Mouse (Mus musculus): ENCODE results near the gene Mrgpra6. TPM values are rescaled to one million over a fixed set of nuclear protein-coding genes. Genes with fewer than 3 reads are reported as not detected.

The Mrgpra6 gene
- not detected in 2 replicates for polyA plus RNA-seq (2015; fragmentation: Nextera tagmentation; extraction: Ambion mirVana)

DNA sequence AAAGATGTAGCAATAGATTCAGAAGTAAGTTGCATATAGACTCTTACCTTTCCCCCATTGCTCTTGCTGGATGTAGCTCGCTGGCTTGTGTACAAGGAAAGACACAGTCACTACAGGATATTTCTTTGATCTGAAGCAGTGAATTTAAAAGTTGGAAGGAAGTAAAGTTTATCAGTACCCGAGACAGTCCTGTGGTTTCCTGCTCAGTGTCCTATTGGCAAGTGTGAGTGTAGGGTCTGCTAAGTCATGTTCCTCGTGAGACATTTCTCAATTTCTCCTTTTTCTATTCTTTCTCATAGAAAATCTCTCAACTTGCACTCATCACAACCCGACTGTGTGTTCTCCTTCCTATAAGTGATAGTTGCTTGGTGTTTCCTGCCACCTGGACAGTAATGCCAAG, at the start of gene Mrgpra6:
Gene Mrgpra6 (minus strand): TSS at position 91 of the 400 bp plus-strand sequence.
- Histone ChIP-seq H3K9me3 (replicated peaks; ENCODE audit: control insufficient read depth, low read length, poor library complexity, severe bottlenecking) (0 out of 2 replicates have a peak, but pooled peaks cover 2% of the 10 kb centered on the region), H3K4me1 (ENCODE audit: control insufficient read depth, insufficient read depth, low read length) (no peaks in the 10 kb centered on the region), H3K27me3 (ENCODE audit: control insufficient read depth, insufficient read depth, low read depth, low read length) (no peaks in the 10 kb centered on the region), H3K9ac (ENCODE audit: low read depth, low read length) (no peak within 1 kb of the TSS), H3K4me3 (ENCODE audit: low read depth, low read length) (no peak within 1 kb of the TSS), H3K4me2 (ENCODE audit: low read length) (no peak within 1 kb of the TSS), H3K36me3 (ENCODE audit: control insufficient read depth, insufficient read depth, low read length) (no peaks in the 10 kb centered on the region), H3K27ac (ENCODE audit: low read length) (no peak within 1 kb of the TSS)
- 78% methylated on average over 4 of the region's 4 CpGs for WGBS
- ATAC-seq = no peak

DNA sequence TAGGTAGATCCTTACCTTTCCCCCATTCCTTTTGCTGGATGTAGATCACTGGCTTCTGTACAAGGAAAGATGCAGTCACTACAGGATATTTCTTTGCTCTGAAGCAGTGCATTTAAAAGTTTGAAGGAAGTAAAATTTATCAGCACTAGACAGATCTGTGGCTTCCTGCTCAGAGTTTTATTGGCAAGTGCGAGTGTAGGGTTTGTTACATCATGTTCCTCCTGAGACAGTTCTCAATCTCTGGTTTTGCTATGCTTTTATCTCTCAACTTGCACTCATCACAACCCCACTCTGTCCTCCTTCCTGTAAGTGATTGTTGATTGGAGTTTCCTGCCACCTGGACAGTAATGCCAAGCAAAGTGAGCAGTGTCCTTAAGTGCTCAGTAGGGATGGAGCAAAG, 48.0 kb upstream of the Mrgpra6 start, which contains the start of gene Mrgpra9:
Gene Mrgpra9 (minus strand): TSS at position 79 of the 400 bp plus-strand sequence.
- Histone ChIP-seq H3K36me3 (ENCODE audit: control insufficient read depth, insufficient read depth, low read length) (no peaks in the 10 kb centered on the region), H3K27ac (ENCODE audit: low read length) (no peak within 1 kb of the TSS), H3K27me3 (ENCODE audit: control insufficient read depth, insufficient read depth, low read depth, low read length) (no peaks in the 10 kb centered on the region), H3K4me3 (ENCODE audit: low read depth, low read length) (no peak within 1 kb of the TSS), H3K4me2 (ENCODE audit: low read length) (no peak within 1 kb of the TSS), H3K9ac (ENCODE audit: low read depth, low read length) (no peak within 1 kb of the TSS), H3K4me1 (ENCODE audit: control insufficient read depth, insufficient read depth, low read length) (no peaks in the 10 kb centered on the region), H3K9me3 (replicated peaks; ENCODE audit: control insufficient read depth, low read length, poor library complexity, severe bottlenecking) (0 out of 2 replicates have a peak, but pooled peaks cover 2% of the 10 kb centered on the region)
- ATAC-seq = no peak
- 52% methylated on average over 1 of the region's 1 CpGs for WGBS

DNA sequence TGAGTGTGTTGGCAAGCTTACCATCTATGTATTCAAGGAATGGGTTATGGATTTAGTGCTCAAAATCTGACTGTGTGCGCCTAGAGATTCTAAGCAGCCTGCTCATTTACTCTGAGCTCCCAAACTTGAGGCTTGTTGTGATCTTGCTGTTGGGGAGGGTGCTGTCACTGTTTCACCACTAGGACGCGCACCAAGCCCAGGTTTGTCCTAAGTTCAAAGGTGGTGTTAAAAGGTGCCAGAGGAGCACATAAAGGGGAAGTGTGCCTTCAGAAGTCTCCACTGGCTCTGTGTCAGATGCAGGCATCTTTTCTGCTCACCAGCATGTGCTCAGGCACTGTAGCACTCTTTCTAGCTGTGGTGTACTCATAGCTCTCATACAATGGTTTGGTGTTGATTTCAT, 39.9 kb upstream of the Mrgpra6 start:
- no peak for ATAC-seq
- Histone ChIP-seq H3K4me3 (ENCODE audit: low read depth, low read length) (no peak overlapping the region), H3K27ac (ENCODE audit: low read length) (no peak overlapping the region), H3K27me3 (ENCODE audit: control insufficient read depth, insufficient read depth, low read depth, low read length) (no peaks in the 10 kb centered on the region), H3K9me3 (replicated peaks; ENCODE audit: control insufficient read depth, low read length, poor library complexity, severe bottlenecking) (no peaks in the 10 kb centered on the region), H3K4me1 (ENCODE audit: control insufficient read depth, insufficient read depth, low read length) (no peaks in the 10 kb centered on the region), H3K4me2 (ENCODE audit: low read length) (no peak overlapping the region), H3K9ac (ENCODE audit: low read depth, low read length) (no peak overlapping the region), H3K36me3 (ENCODE audit: control insufficient read depth, insufficient read depth, low read length) (no peaks in the 10 kb centered on the region)
- 74% methylated on average over 3 of the region's 3 CpGs for WGBS

DNA sequence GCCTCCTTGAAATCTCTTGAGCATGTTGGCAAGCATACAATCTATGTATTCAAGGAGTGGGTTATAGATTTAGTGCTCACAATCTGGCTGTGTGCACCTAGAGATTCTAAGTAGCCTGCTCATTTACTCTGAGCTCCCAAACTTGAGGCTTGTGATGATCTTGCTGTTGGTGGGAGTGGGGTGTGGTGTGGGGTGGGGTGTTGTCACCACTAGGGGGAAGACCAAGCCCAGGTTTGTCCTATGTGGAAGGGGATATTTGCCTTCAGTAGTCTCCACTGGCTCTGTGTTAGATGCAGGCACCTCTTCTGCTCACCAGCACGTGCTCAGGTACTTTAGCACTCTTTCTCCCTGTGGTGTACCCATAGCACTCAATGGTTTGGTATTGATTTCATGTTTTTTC, 9.4 kb downstream of the Mrgpra6 start:
- Histone ChIP-seq H3K9me3 (replicated peaks; ENCODE audit: control insufficient read depth, low read length, poor library complexity, severe bottlenecking) (no peaks in the 10 kb centered on the region), H3K27me3 (ENCODE audit: control insufficient read depth, insufficient read depth, low read depth, low read length) (no peaks in the 10 kb centered on the region), H3K27ac (ENCODE audit: low read length) (no peak overlapping the region), H3K4me2 (ENCODE audit: low read length) (no peak overlapping the region), H3K4me3 (ENCODE audit: low read depth, low read length) (no peak overlapping the region), H3K4me1 (ENCODE audit: control insufficient read depth, insufficient read depth, low read length) (no peaks in the 10 kb centered on the region), H3K36me3 (ENCODE audit: control insufficient read depth, insufficient read depth, low read length) (no peaks in the 10 kb centered on the region), H3K9ac (ENCODE audit: low read depth, low read length) (no peak overlapping the region)
- WGBS = 56% methylated on average over 1 of the region's 1 CpGs
- no peak for ATAC-seq

DNA sequence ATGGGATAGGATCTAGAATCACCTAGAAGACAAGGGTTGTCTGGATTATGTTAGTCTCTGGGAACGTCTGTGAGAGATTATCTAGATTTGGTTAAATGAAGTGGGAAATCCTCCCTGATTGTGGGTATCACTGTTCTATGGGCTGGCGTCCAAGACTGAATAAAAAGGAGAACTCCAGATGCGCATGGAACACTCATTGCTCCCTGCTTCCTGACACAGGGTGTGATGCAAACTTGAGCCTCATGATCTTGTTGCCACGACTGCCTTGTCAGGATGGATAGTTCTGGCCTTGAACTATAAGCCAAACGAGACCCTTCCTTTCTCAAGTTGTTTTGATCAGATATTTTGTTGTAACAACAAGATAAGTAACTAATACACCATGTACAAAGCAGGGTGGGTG, 33.9 kb downstream of the Mrgpra6 start:
- Histone ChIP-seq H3K36me3 (ENCODE audit: control insufficient read depth, insufficient read depth, low read length) (no peaks in the 10 kb centered on the region), H3K27ac (ENCODE audit: low read length) (no peak overlapping the region), H3K4me3 (ENCODE audit: low read depth, low read length) (no peak overlapping the region), H3K27me3 (ENCODE audit: control insufficient read depth, insufficient read depth, low read depth, low read length) (no peaks in the 10 kb centered on the region), H3K4me1 (ENCODE audit: control insufficient read depth, insufficient read depth, low read length) (no peaks in the 10 kb centered on the region), H3K9ac (ENCODE audit: low read depth, low read length) (no peak overlapping the region), H3K4me2 (ENCODE audit: low read length) (no peak overlapping the region), H3K9me3 (replicated peaks; ENCODE audit: control insufficient read depth, low read length, poor library complexity, severe bottlenecking) (no peaks in the 10 kb centered on the region)
- no peak for ATAC-seq
- 71% methylated on average over 5 of the region's 5 CpGs for WGBS

- Histone ChIP-seq H3K27me3 (ENCODE audit: control insufficient read depth, insufficient read depth, low read depth, low read length) (no peaks in the 10 kb centered on the region), H3K36me3 (ENCODE audit: control insufficient read depth, insufficient read depth, low read length) (no peaks in the 10 kb centered on the region), H3K4me2 (ENCODE audit: low read length) (no peak overlapping the region), H3K4me3 (ENCODE audit: low read depth, low read length) (no peak overlapping the region), H3K27ac (ENCODE audit: low read length) (no peak overlapping the region), H3K9me3 (replicated peaks; ENCODE audit: control insufficient read depth, low read length, poor library complexity, severe bottlenecking) (no peaks in the 10 kb centered on the region), H3K4me1 (ENCODE audit: control insufficient read depth, insufficient read depth, low read length) (no peaks in the 10 kb centered on the region), H3K9ac (ENCODE audit: low read depth, low read length) (no peak overlapping the region)
- WGBS = 73% methylated on average over 4 of the region's 4 CpGs
- ATAC-seq = no peak
Observed at GRCm38 (mm10) chr7:47165028-47165427, 39.7 kb downstream of the Mrgpra6 start.

DNA sequence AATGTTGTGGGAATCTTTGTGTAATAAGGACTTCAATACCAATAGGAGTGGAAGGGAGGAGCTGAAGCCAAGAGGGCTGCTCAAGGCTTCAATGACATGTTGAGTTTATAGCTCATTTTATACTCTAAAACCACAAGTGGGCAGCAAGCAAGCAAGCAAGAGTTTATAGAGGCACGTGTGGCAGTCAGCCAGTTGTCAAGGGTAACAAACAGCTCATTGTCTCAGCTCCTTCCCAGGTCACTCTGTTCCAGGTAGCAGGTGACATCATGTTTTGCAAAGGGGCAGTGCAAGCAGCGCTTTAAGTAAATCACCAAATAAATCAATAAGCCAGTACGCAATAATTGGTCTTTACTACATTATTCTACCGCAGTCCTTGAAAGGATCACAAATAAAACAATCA, 41.5 kb downstream of the Mrgpra6 start:
- no peak for ATAC-seq

DNA sequence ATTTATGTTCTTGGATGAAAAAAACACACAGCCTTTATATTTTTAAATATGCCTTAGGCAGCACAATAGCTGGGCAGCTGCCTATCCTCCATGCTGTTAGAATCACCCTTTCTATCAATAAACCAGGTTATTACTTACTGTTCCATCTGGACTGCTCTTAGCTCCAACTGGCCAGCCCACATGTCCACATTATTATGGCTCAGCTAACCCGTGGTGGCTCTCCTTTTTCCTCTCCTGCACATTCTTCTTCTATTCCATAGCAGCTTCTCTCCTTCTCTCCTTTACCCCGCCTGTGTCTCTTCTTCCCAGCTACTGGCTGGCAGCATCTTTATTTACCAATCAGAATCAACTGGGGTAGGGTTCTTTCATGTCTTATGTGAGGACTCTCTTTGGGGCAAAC, 46.3 kb downstream of the Mrgpra6 start:
- no peaks in the 10 kb centered on the region for H3K9me3 ChIP-seq (replicated peaks; ENCODE audit: control insufficient read depth, low read length, poor library complexity, severe bottlenecking)
- H3K9ac ChIP-seq (ENCODE audit: low read depth, low read length) = no peak overlapping the region
- H3K36me3 ChIP-seq (ENCODE audit: control insufficient read depth, insufficient read depth, low read length) = no peaks in the 10 kb centered on the region
- H3K27ac ChIP-seq (ENCODE audit: low read length) = no peak overlapping the region
- no peaks in the 10 kb centered on the region for H3K4me1 ChIP-seq (ENCODE audit: control insufficient read depth, insufficient read depth, low read length)
- ATAC-seq = no peak
- no peaks in the 10 kb centered on the region for H3K27me3 ChIP-seq (ENCODE audit: control insufficient read depth, insufficient read depth, low read depth, low read length)
- 64% methylated on average over 2 of the region's 2 CpGs for WGBS
- no peak overlapping the region for H3K4me3 ChIP-seq (ENCODE audit: low read depth, low read length)
- H3K4me2 ChIP-seq (ENCODE audit: low read length) = no peak overlapping the region

More for the DNA sequence above, 41.5 kb downstream of the Mrgpra6 start:
- Histone ChIP-seq H3K27ac (ENCODE audit: low read length) (no peak overlapping the region), H3K9ac (ENCODE audit: low read depth, low read length) (no peak overlapping the region), H3K4me1 (ENCODE audit: control insufficient read depth, insufficient read depth, low read length) (no peaks in the 10 kb centered on the region), H3K27me3 (ENCODE audit: control insufficient read depth, insufficient read depth, low read depth, low read length) (no peaks in the 10 kb centered on the region), H3K4me3 (ENCODE audit: low read depth, low read length) (no peak overlapping the region), H3K9me3 (replicated peaks; ENCODE audit: control insufficient read depth, low read length, poor library complexity, severe bottlenecking) (no peaks in the 10 kb centered on the region), H3K36me3 (ENCODE audit: control insufficient read depth, insufficient read depth, low read length) (no peaks in the 10 kb centered on the region), H3K4me2 (ENCODE audit: low read length) (no peak overlapping the region)
- 88% methylated on average over 4 of the region's 4 CpGs for WGBS

GRCm38 (mm10) chr7:47157743-47158142, 47.0 kb downstream of the Mrgpra6 start:
- ATAC-seq = no peak
- H3K27ac ChIP-seq (ENCODE audit: low read length) = no peak overlapping the region
- no peak overlapping the region for H3K4me2 ChIP-seq (ENCODE audit: low read length)
- no peaks in the 10 kb centered on the region for H3K4me1 ChIP-seq (ENCODE audit: control insufficient read depth, insufficient read depth, low read length)
- no peak overlapping the region for H3K9ac ChIP-seq (ENCODE audit: low read depth, low read length)
- H3K9me3 ChIP-seq (replicated peaks; ENCODE audit: control insufficient read depth, low read length, poor library complexity, severe bottlenecking) = no peaks in the 10 kb centered on the region
- H3K36me3 ChIP-seq (ENCODE audit: control insufficient read depth, insufficient read depth, low read length) = no peaks in the 10 kb centered on the region
- no peaks in the 10 kb centered on the region for H3K27me3 ChIP-seq (ENCODE audit: control insufficient read depth, insufficient read depth, low read depth, low read length)
- no peak overlapping the region for H3K4me3 ChIP-seq (ENCODE audit: low read depth, low read length)
- 80% methylated on average over 9 of the region's 9 CpGs for WGBS

Data from midbrain, embryonic 16.5 days (tissue).